ENCODE assay signal across 8 mouse cellular contexts in genomic region chr9:65021887-65022579, GRCm38 (mm10). TPM values are rescaled to one million over a fixed set of nuclear protein-coding genes. Genes with fewer than 3 reads are reported as not detected.
DNase-seq lines count a peak whose midpoint lies in the region; ATAC-seq and TF ChIP-seq lines count a peak whose summit lies in the region.

No protein-coding gene starts in this region.

- ATAC-seq in kidney, embryonic 14.5 days (ENCODE audit: low FRiP score, low TSS enrichment): peak; percentile 3; the same call in 1 of the 2 replicates
- ATAC-seq in granulocyte monocyte progenitor cell, adult 5-6 weeks (replicated peaks; ENCODE audit: poor library complexity, severe bottlenecking): peak; percentile 12

- no peak for DNase-seq in kidney, adult 8-10 months
- no peak for DNase-seq in frontal cortex, adult 2 months (ENCODE audit: extremely low spot score in 1 of 2, low spot score in 1 of 2)
- DNase-seq in adrenal gland, adult 2 months: no peak
- no peak for DNase-seq in layer of hippocampus, adult 9-11 months

- peak overlapping the region; percentile 97 for H3K4me3 ChIP-seq in kidney, embryonic 14.5 days (ENCODE audit: low read length)
- H3K4me3 ChIP-seq in bone marrow, adult 2 months (replicated peaks; ENCODE audit: control insufficient read depth, low read depth, low read length): peak overlapping the region; percentile 88
- peak overlapping the region; percentile 99 for H3K4me3 ChIP-seq in megakaryocyte, embryonic 14.5 days (replicated peaks)

- WGBS in kidney, embryonic 14.5 days: 16% methylated on average over 9 of the region's 9 CpGs
- 18% methylated on average over 9 of the region's 9 CpGs for WGBS in bone marrow, adult 2 months

- no peaks in the 10 kb centered on the region for H3K27me3 ChIP-seq in kidney, embryonic 14.5 days (ENCODE audit: control insufficient read depth, insufficient read depth, low read length)
- no peaks in the 10 kb centered on the region for H3K27me3 ChIP-seq in megakaryocyte, embryonic 14.5 days (replicated peaks)

- peak overlapping the region; percentile 81 for H3K4me2 ChIP-seq in kidney, embryonic 14.5 days (replicated peaks; ENCODE audit: low read depth, low read length)

- no peaks in the 10 kb centered on the region for H3K36me3 ChIP-seq in kidney, embryonic 14.5 days (ENCODE audit: control insufficient read depth, insufficient read depth, low read length)
- no peaks in the 10 kb centered on the region for H3K36me3 ChIP-seq in megakaryocyte, embryonic 14.5 days (replicated peaks; ENCODE audit: low read length)

- TF ChIP-seq POLR2A in bone marrow, adult 2 months (IDR thresholded peaks at IDR 0.05; ENCODE audit: borderline replicate concordance, control insufficient read depth, low read depth, low read length): no peak

- peak overlapping the region; percentile 71 for H3K27ac ChIP-seq in kidney, embryonic 14.5 days (ENCODE audit: low read depth, low read length)
- peak overlapping the region; percentile 89 for H3K27ac ChIP-seq in bone marrow, adult 2 months (ENCODE audit: control insufficient read depth, insufficient read depth, low read depth, low read length, poor library complexity)

- H3K9me3 ChIP-seq in kidney, embryonic 14.5 days (ENCODE audit: control insufficient read depth, low read length): no peaks in the 10 kb centered on the region
- H3K9me3 ChIP-seq in megakaryocyte, embryonic 14.5 days: peaks cover 6% of the 10 kb centered on the region

- H3K4me1 ChIP-seq in kidney, embryonic 14.5 days (ENCODE audit: control insufficient read depth, insufficient read depth, low read length): peaks cover 11% of the 10 kb centered on the region
- H3K4me1 ChIP-seq in bone marrow, adult 2 months (ENCODE audit: control insufficient read depth, insufficient read depth, low read length): peaks cover 3% of the 10 kb centered on the region; the same call in 1 of the 2 replicates
- H3K4me1 ChIP-seq in megakaryocyte, embryonic 14.5 days: peaks cover 59% of the 10 kb centered on the region

- no peak for TF ChIP-seq CTCF in bone marrow, adult 2 months (IDR thresholded peaks at IDR 0.05; ENCODE audit: control insufficient read depth, insufficient read depth, low read length)

- H3K9ac ChIP-seq in kidney, embryonic 14.5 days (ENCODE audit: low read depth, low read length): peak overlapping the region; percentile 93; the same call in 1 of the 2 replicates

RNA-seq across cellular contexts. Expression of gene Hacd3, which starts 0.5 kb away (rescaled TPM):
- 45.6 and 85.6 TPM in 2 replicates for polyA plus RNA-seq in kidney, embryonic 14.5 days (2014; fragmentation: Nextera tagmentation; extraction: Ambion mirVana)
- 9.2 and 18.0 TPM in 2 replicates for polyA plus RNA-seq in bone marrow, adult 2 months (2011; ENCODE audit: insufficient read depth, insufficient read length, low replicate concordance, missing spikeins)
- total RNA-seq in granulocyte monocyte progenitor cell, adult 5-6 weeks (2014; fragmentation: Nextera tagmentation): 26.9 and 30.3 TPM in 2 replicates
- 43.8 and 60.3 TPM in 2 replicates for total RNA-seq in granulocyte monocyte progenitor cell, adult 5-6 weeks (2017)
- 0.81 and 1.6 TPM in 2 replicates for polyA plus RNA-seq in megakaryocyte, embryonic 14.5 days (2012; ENCODE audit: insufficient read depth, low replicate concordance)
- 140 and 153 TPM in 2 replicates for polyA plus RNA-seq in frontal cortex, adult 2 months (2012; rRNA removed)
- total RNA-seq in adrenal gland, adult 2 months (2021): 100 to 1,000 TPM; 255 to 306 TPM
- polyA plus RNA-seq in adrenal gland, adult 2 months (2012; rRNA removed): 177 and 180 TPM in 2 replicates

RNA-seq across cellular contexts. Expression of gene Dpp8, which starts 10.2 kb away (rescaled TPM):
- polyA plus RNA-seq in kidney, embryonic 14.5 days (2014; fragmentation: Nextera tagmentation; extraction: Ambion mirVana): 20.7 and 29.9 TPM in 2 replicates
- polyA plus RNA-seq in bone marrow, adult 2 months (2011; ENCODE audit: insufficient read depth, insufficient read length, low replicate concordance, missing spikeins): 23.7 and 25.9 TPM in 2 replicates
- total RNA-seq in granulocyte monocyte progenitor cell, adult 5-6 weeks (2014; fragmentation: Nextera tagmentation): 78.6 and 82.8 TPM in 2 replicates
- total RNA-seq in granulocyte monocyte progenitor cell, adult 5-6 weeks (2017): 86.4 and 93.8 TPM in 2 replicates
- 0.41 and 2.4 TPM in 2 replicates for polyA plus RNA-seq in megakaryocyte, embryonic 14.5 days (2012; ENCODE audit: insufficient read depth, low replicate concordance)
- 73.5 and 76.7 TPM in 2 replicates for polyA plus RNA-seq in frontal cortex, adult 2 months (2012; rRNA removed)
- 10 to 100 TPM; 85.8 to 89.5 TPM for total RNA-seq in adrenal gland, adult 2 months (2021)
- 26.4 and 39.7 TPM in 2 replicates for polyA plus RNA-seq in adrenal gland, adult 2 months (2012; rRNA removed)
